Mouse (Mus musculus): Measurements from ENCODE around the gene Mmp11. TPM values are rescaled to one million over a fixed set of nuclear protein-coding genes. Genes with fewer than 3 reads are reported as not detected.

Mmp11 gene
- polyA plus RNA-seq, 1 experiment from 2014 or later = 8.7 TPM

DNA sequence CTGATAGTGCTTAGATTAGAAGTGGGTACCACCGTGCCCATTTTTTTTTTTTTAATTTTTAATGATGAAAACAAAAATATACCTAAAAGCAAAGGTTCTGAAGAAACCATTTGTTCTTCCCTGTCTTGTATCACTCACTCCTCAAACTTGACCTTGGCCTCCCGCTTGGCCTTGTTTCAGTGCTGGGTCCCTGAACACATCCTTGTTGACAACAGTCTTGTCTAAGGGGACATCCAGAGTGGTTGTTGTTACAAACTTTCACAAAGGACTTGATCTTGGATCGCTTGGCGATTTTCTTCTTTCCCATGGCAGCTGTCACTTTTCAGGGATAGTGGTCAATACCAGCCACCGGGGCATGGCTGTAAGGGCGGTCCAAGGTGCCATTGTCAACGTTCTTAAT lies 8.9 kb upstream of the Mmp11 start:
- Histone ChIP-seq H3K36me3 (ENCODE audit: control insufficient read depth, insufficient read depth) (no peaks in the 10 kb centered on the region), H3K4me2 (replicated peaks; ENCODE audit: low read depth) (no peak overlapping the region), H3K4me1 (replicated peaks; ENCODE audit: control insufficient read depth, insufficient read depth, low read length) (no peaks in the 10 kb centered on the region), H3K9me3 (ENCODE audit: control insufficient read depth) (no peaks in the 10 kb centered on the region), H3K4me3 (ENCODE audit: low read depth, low read length) (no peak overlapping the region), H3K27me3 (replicated peaks; ENCODE audit: control insufficient read depth, insufficient read depth, low read length) (no peaks in the 10 kb centered on the region), H3K9ac (ENCODE audit: low read depth, low read length) (no peak overlapping the region), H3K27ac (ENCODE audit: low read depth, low read length) (no peak overlapping the region)
- 96% methylated on average over 7 of the region's 7 CpGs for WGBS
- no peak for TF ChIP-seq CTCF (IDR thresholded peaks at IDR 0.05; ENCODE audit: low read depth)
- ATAC-seq = no peak

DNA sequence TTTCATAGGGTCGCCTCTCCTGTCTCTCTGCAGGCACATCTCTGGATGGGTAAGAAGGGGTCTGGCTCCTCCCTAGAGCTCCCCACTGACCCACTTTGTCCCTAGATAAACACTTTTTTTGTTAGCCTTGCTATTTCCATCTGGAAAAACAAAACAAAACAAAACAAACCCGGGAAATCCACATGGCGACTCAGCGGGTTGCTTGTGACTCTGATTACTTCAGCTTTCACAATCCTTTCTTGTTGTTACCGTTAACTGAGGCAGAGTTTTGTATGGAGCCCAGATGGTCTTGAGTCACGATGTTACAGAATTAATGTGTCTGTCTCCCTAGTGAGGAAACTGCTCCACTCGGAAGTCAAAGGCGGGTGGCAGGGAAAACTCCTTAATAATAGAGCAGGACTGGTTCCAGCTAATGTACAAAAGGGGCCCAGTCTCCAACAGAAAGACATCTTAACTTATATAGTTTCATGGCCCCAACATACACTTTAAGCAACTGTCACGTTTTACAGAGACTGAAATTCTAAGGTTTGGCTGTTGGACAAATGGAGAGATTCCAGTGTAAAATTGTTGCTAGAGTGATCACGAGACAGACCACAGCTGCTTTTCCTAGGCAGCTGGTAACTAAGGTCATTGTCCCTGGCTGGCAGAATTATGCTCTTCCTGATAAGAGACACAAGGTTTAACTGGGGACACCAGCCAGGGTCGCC lies 7.9 kb upstream of the Mmp11 start:
- WGBS = 37% methylated on average over 11 of the region's 11 CpGs
- no peak for TF ChIP-seq CTCF (IDR thresholded peaks at IDR 0.05; ENCODE audit: low read depth)
- no peak overlapping the region for H3K4me3 ChIP-seq (ENCODE audit: low read depth, low read length)
- no peaks in the 10 kb centered on the region for H3K4me1 ChIP-seq (replicated peaks; ENCODE audit: control insufficient read depth, insufficient read depth, low read length)
- no peaks in the 10 kb centered on the region for H3K36me3 ChIP-seq (ENCODE audit: control insufficient read depth, insufficient read depth)
- no peak overlapping the region for H3K27ac ChIP-seq (ENCODE audit: low read depth, low read length)
- 0 out of 2 replicates have a peak overlapping the region, but pooled peaks have one; percentile 3 for H3K4me2 ChIP-seq (replicated peaks; ENCODE audit: low read depth)
- no peaks in the 10 kb centered on the region for H3K9me3 ChIP-seq (ENCODE audit: control insufficient read depth)
- H3K27me3 ChIP-seq (replicated peaks; ENCODE audit: control insufficient read depth, insufficient read depth, low read length) = no peaks in the 10 kb centered on the region
- no peak for ATAC-seq
- H3K9ac ChIP-seq (ENCODE audit: low read depth, low read length) = no peak overlapping the region

DNA sequence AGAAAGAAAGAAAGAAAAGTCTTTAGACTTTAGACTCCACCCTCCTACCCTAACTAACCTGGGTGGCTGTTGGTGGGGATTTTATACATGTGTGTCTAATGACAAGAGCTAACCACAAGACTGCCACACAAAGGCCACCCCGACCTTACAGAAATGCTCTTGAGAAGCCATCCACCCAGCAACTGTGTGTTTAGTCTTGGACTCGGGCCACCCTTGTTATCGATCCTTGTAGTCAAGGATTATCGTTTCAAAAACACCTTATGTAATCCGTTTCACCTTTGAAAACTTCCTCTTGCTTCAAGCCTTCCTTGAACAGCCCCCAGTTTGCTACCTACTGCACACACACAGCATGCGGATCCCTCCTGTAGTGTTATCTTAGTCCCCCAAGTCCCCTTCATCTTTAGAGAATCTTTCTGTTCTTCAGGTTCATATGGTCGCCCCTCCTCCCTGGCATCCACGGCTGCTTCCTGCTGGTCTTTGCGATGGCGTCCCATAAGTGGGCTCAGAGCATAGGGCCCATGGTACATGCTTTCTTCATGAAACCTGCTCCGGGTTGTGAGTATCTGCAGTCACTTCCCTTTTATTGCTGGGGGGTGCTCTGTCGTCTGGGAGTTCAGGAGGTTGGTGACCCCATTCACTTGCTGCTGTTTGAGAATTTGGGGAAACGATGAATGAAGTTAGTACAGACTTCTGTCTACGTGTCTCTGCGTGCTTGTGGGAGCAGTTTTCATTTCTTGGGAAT lies 6.6 kb upstream of the Mmp11 start, which contains the start of gene Vpreb3:
Vpreb3 (plus strand) TSS at position 322 of the 742 bp plus-strand sequence.
- H3K36me3 ChIP-seq (ENCODE audit: control insufficient read depth, insufficient read depth) = no peaks in the 10 kb centered on the region
- no peaks in the 10 kb centered on the region for H3K27me3 ChIP-seq (replicated peaks; ENCODE audit: control insufficient read depth, insufficient read depth, low read length)
- no peak for TF ChIP-seq CTCF (IDR thresholded peaks at IDR 0.05; ENCODE audit: low read depth)
- no peaks in the 10 kb centered on the region for H3K9me3 ChIP-seq (ENCODE audit: control insufficient read depth)
- H3K9ac ChIP-seq (ENCODE audit: low read depth, low read length) = no peak within 1 kb of the TSS
- H3K4me2 ChIP-seq (replicated peaks; ENCODE audit: low read depth) = 0 out of 2 replicates have a peak within 1 kb of the TSS, but pooled peaks have one; percentile 3
- H3K4me1 ChIP-seq (replicated peaks; ENCODE audit: control insufficient read depth, insufficient read depth, low read length) = no peaks in the 10 kb centered on the region
- WGBS = 80% methylated on average over 15 of the region's 15 CpGs
- no peak for ATAC-seq
- no peak within 1 kb of the TSS for H3K4me3 ChIP-seq (ENCODE audit: low read depth, low read length)
- no peak within 1 kb of the TSS for H3K27ac ChIP-seq (ENCODE audit: low read depth, low read length)

DNA sequence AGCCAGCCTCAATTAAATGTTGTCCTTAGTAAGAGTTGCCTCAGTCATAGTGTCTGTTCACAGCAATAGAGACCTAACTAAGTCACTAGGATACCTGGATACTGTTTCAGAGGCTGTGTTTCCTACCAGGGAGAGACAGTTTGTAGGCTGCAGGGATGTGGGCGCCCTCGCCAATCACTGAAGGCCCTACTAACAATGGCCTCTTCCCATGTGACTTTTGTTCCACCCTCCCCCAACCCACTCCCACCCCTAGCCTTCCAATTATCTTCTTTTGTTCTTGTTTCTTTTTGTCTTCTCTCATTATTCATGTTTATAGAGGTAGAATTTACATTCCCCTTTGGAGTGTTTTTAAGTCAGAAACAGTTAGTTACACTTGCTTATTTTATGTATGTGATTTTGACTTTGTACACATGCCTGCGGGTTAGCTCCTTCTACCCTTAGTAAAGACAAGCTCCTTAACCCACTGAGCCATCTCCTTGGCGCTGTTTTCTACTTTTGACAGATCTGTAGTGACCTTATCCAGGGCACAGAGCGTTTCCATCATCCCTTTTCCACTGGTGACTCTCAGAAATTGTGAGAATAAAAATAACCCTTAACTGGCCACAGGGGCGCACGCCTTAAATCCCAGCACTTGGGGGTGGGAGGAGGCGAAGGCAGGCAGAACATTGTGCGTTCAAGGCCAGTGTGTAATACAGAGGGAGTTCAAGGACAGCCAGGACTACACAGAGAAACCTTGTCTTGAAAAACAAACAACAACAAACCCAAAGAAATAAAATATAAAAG lies 4.9 kb upstream of the Mmp11 start:
- no peaks in the 10 kb centered on the region for H3K4me1 ChIP-seq (replicated peaks; ENCODE audit: control insufficient read depth, insufficient read depth, low read length)
- H3K27me3 ChIP-seq (replicated peaks; ENCODE audit: control insufficient read depth, insufficient read depth, low read length) = no peaks in the 10 kb centered on the region
- TF ChIP-seq CTCF (IDR thresholded peaks at IDR 0.05; ENCODE audit: low read depth) = no peak
- H3K9me3 ChIP-seq (ENCODE audit: control insufficient read depth) = no peaks in the 10 kb centered on the region
- no peak overlapping the region for H3K27ac ChIP-seq (ENCODE audit: low read depth, low read length)
- H3K4me3 ChIP-seq (ENCODE audit: low read depth, low read length) = no peak overlapping the region
- no peaks in the 10 kb centered on the region for H3K36me3 ChIP-seq (ENCODE audit: control insufficient read depth, insufficient read depth)
- ATAC-seq = no peak
- no peak overlapping the region for H3K4me2 ChIP-seq (replicated peaks; ENCODE audit: low read depth)
- 82% methylated on average over 9 of the region's 9 CpGs for WGBS
- H3K9ac ChIP-seq (ENCODE audit: low read depth, low read length) = no peak overlapping the region

DNA sequence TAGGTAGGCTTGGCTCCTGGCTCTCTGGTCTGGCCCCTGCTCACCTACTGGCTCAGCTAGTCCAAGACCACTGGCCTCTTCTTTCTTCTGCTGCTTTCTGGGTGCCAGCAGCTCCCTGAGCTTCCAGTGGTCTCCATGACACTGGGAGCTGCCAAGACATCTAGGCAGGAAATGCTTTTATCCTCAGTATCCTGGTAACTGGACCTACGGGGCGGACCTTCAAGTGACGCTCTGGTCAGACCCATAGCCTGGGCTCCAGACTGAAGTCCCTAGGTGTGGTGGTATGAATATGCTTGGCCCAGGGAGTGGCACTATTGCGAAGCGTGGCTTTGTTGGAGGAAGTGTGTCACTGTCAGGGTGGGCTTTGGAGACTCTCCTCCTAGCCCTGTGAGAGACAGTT lies 4.2 kb upstream of the Mmp11 start, which contains the start of gene Gm867:
Gm867 (minus strand) TSS at position 153 of the 400 bp plus-strand sequence.
- no peak for TF ChIP-seq CTCF (IDR thresholded peaks at IDR 0.05; ENCODE audit: low read depth)
- H3K4me3 ChIP-seq (ENCODE audit: low read depth, low read length) = no peak within 1 kb of the TSS
- no peak for ATAC-seq

More for the DNA sequence above, 4.2 kb upstream of the Mmp11 start, which contains the start of gene Gm867:
- no peak within 1 kb of the TSS for H3K27ac ChIP-seq (ENCODE audit: low read depth, low read length)
- H3K9ac ChIP-seq (ENCODE audit: low read depth, low read length) = no peak within 1 kb of the TSS
- 79% methylated on average over 5 of the region's 5 CpGs for WGBS
- no peaks in the 10 kb centered on the region for H3K27me3 ChIP-seq (replicated peaks; ENCODE audit: control insufficient read depth, insufficient read depth, low read length)
- H3K9me3 ChIP-seq (ENCODE audit: control insufficient read depth) = no peaks in the 10 kb centered on the region
- no peak within 1 kb of the TSS for H3K4me2 ChIP-seq (replicated peaks; ENCODE audit: low read depth)
- H3K4me1 ChIP-seq (replicated peaks; ENCODE audit: control insufficient read depth, insufficient read depth, low read length) = no peaks in the 10 kb centered on the region
- H3K36me3 ChIP-seq (ENCODE audit: control insufficient read depth, insufficient read depth) = no peaks in the 10 kb centered on the region
